Mouse (Mus musculus): ENCODE measurements at regions not wholly inside any gene's neighbourhood (a gene's known extent, or its start where the extent isn't known, plus 50 kb on each side); places are given as distances from the start of the nearest gene placed in this dataset.

DNA sequence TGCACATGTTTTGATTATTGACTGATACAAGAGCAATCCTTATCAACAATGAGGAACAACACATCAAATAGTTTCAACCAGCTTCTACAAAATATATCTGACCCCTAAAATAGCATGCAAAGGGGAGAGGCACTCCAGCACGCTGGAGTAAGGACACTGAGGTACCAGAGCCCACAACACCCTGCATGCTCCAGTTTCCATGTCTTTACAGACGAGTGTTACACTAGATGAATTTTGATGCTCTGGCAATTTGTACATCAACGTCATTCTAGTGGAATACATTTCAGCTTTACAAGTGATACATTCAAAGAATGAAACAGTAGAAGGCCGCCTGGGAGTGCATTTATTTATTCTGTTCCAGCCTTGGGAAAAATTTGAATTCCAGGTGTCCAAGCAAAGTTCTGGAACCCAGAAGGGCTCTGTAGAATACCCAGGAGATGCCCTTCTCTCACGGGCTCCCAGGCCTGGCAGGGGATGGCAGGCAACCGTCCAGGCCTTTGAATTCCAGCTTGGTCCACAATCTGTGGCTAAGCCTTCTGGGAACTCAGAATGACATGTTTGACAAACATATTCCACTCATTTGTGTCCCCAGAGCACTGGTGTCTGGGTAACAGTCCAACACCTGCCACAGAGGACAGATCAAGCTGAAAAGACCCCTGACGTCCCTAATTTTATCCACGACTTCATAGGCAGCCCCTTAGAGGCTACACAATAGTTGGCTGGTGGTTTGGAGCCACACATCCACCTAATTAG lies 595.6 kb upstream of the Klf4 start:
- no peaks in the 10 kb centered on the region for H3K27me3 ChIP-seq (replicated peaks)
- TF ChIP-seq TBP (conservative IDR thresholded peaks at IDR 0.05; ENCODE audit: low read depth, low read length) (no peak), JUN (IDR thresholded peaks at IDR 0.05; ENCODE audit: insufficient read depth, low read depth, low read length) (no peak), POLR2A (IDR thresholded peaks at IDR 0.05; ENCODE audit: low read depth, low read length) (no peak)
- H3K4me1 ChIP-seq (ENCODE audit: control insufficient read depth in 1 of 2, insufficient read depth in 2 of 2): no peaks in the 10 kb centered on the region
- H3K79me2 ChIP-seq (replicated peaks; ENCODE audit: control insufficient read depth, extremely low read depth, insufficient read depth, poor library complexity, severe bottlenecking): no peaks in the 10 kb centered on the region
- DNase-seq (ENCODE audit: extremely low read depth): no peak
- dilution Hi-C loops (cut with MboI; ENCODE audit: extremely low pct_ligation_motif_present, extremely low pct_unique_long_range_greater_than_20kb, low sequenced_read_pairs) (no loop called here), in situ Hi-C loops (cut with MboI; ENCODE audit: low pct_ligation_motif_present, low pct_unique_long_range_greater_than_20kb, low sequenced_read_pairs) (no loop called here)
- H3K9me3 ChIP-seq (replicated peaks; ENCODE audit: low read length): no peaks in the 10 kb centered on the region
- no peak overlapping the region for H3K27ac ChIP-seq (ENCODE audit: insufficient read depth, low read depth)
- H3K9ac ChIP-seq (ENCODE audit: insufficient read depth, low read depth): no peak overlapping the region
- no peak overlapping the region for H3K4me3 ChIP-seq (replicated peaks in 1 of 3; ENCODE audit: low read depth in 2 of 3, low read length in 2 of 3, poor library complexity in 1 of 3)
- no peaks in the 10 kb centered on the region for H3K36me3 ChIP-seq (replicated peaks in 1 of 2; ENCODE audit: control insufficient read depth in 1 of 2, insufficient read depth in 1 of 2, low read length in 1 of 2)
- H3K4me2 ChIP-seq (ENCODE audit: insufficient read depth, low read depth, poor library complexity, severe bottlenecking): no peak overlapping the region

- no peak for DNase-seq (ENCODE audit: extremely low read depth)
- H3K4me2 ChIP-seq (ENCODE audit: insufficient read depth, low read depth, poor library complexity, severe bottlenecking): no peak overlapping the region
- dilution Hi-C loops (cut with MboI; ENCODE audit: extremely low pct_ligation_motif_present, extremely low pct_unique_long_range_greater_than_20kb, low sequenced_read_pairs): no loop called here
- H3K79me2 ChIP-seq (replicated peaks; ENCODE audit: control insufficient read depth, extremely low read depth, insufficient read depth, poor library complexity, severe bottlenecking): no peaks in the 10 kb centered on the region
- no peaks in the 10 kb centered on the region for H3K36me3 ChIP-seq (replicated peaks in 1 of 2; ENCODE audit: control insufficient read depth in 1 of 2, insufficient read depth in 1 of 2, low read length in 1 of 2)
- TF ChIP-seq MEF2A (IDR thresholded peaks at IDR 0.05; ENCODE audit: borderline replicate concordance, low read depth, low read length) (no peak), MAZ (IDR thresholded peaks at IDR 0.05; ENCODE audit: low read depth, low read length) (no peak), SIN3A (IDR thresholded peaks at IDR 0.05; ENCODE audit: low read length) (no peak), JUND (conservative IDR thresholded peaks at IDR 0.05; ENCODE audit: low read depth, low read length) (no peak), USF1 (IDR thresholded peaks at IDR 0.05; ENCODE audit: low read depth, low read length) (no peak), RAD21 (IDR thresholded peaks at IDR 0.05; ENCODE audit: low read depth, low read length) (no peak)
- H3K9me3 ChIP-seq (replicated peaks; ENCODE audit: low read length): no peaks in the 10 kb centered on the region
- H3K4me3 ChIP-seq (replicated peaks in 1 of 3; ENCODE audit: low read depth in 2 of 3, low read length in 2 of 3, poor library complexity in 1 of 3): no peak overlapping the region
- H3K4me1 ChIP-seq (ENCODE audit: control insufficient read depth in 1 of 2, insufficient read depth in 2 of 2): peaks cover 9% of the 10 kb centered on the region in 2 experiments; a peak in 2 of 4 replicates
- H3K27ac ChIP-seq (ENCODE audit: insufficient read depth, low read depth): no peak overlapping the region
- no peak overlapping the region for H3K9ac ChIP-seq (ENCODE audit: insufficient read depth, low read depth)
- no peaks in the 10 kb centered on the region for H3K27me3 ChIP-seq (replicated peaks)
- in situ Hi-C loops (cut with MboI; ENCODE audit: low pct_ligation_motif_present, low pct_unique_long_range_greater_than_20kb, low sequenced_read_pairs): no loop called here
These were observed 592.2 kb upstream of the Klf4 start for GRCm38 (mm10) chr4:56124515-56124914.

- in situ Hi-C loops (cut with MboI; ENCODE audit: low pct_ligation_motif_present, low pct_unique_long_range_greater_than_20kb, low sequenced_read_pairs): no loop called here
- TF ChIP-seq ZMIZ1 (IDR thresholded peaks at IDR 0.05; ENCODE audit: low read depth, low read length): no peak
- TF ChIP-seq ZC3H11A (IDR thresholded peaks at IDR 0.05; ENCODE audit: low read depth, low read length): no peak
- TF ChIP-seq ZNF384 (IDR thresholded peaks at IDR 0.05; ENCODE audit: low read depth, low read length): no peak
- TF ChIP-seq USF2 (conservative IDR thresholded peaks at IDR 0.05; ENCODE audit: low read depth, low read length): no peak
- TF ChIP-seq MAZ (IDR thresholded peaks at IDR 0.05; ENCODE audit: low read depth, low read length): no peak
- no peak for TF ChIP-seq E2F4 (IDR thresholded peaks at IDR 0.05; ENCODE audit: insufficient replicate concordance, low read depth, low read length)
- TF ChIP-seq RCOR1 (conservative IDR thresholded peaks at IDR 0.05; ENCODE audit: low read depth, low read length): no peak
- TF ChIP-seq GABPA (IDR thresholded peaks at IDR 0.05; ENCODE audit: insufficient replicate concordance, low read depth, low read length): no peak
- TF ChIP-seq TCF12 (IDR thresholded peaks at IDR 0.05; ENCODE audit: low read depth, low read length): no peak
- TF ChIP-seq MAFK (IDR thresholded peaks at IDR 0.05; ENCODE audit: insufficient replicate concordance, low read length): no peak
- no peak for TF ChIP-seq CHD1 (IDR thresholded peaks at IDR 0.05; ENCODE audit: low read depth, low read length)
- no peak for TF ChIP-seq NELFE (IDR thresholded peaks at IDR 0.05; ENCODE audit: low read depth, low read length)
- no peak for TF ChIP-seq UBTF (IDR thresholded peaks at IDR 0.05; ENCODE audit: low read depth, low read length)
- no peak for TF ChIP-seq KAT2A (IDR thresholded peaks at IDR 0.05; ENCODE audit: insufficient replicate concordance, low read length)
- TF ChIP-seq ZKSCAN1 (IDR thresholded peaks at IDR 0.05; ENCODE audit: borderline replicate concordance, low read depth, low read length): no peak
- TF ChIP-seq USF1 (IDR thresholded peaks at IDR 0.05; ENCODE audit: low read depth, low read length): no peak
- TF ChIP-seq CHD2 (IDR thresholded peaks at IDR 0.05; ENCODE audit: low read length): no peak
- no peak for TF ChIP-seq SMC3 (IDR thresholded peaks at IDR 0.05; ENCODE audit: low read depth, low read length)
- TF ChIP-seq ELF1 (IDR thresholded peaks at IDR 0.05; ENCODE audit: low read depth, low read length): no peak
These were observed 589.9 kb upstream of the Klf4 start for GRCm38 (mm10) chr4:56122198-56122597.

More at GRCm38 (mm10) chr4:56122198-56122597, 589.9 kb upstream of the Klf4 start:
- Histone ChIP-seq H3K9ac (ENCODE audit: insufficient read depth, low read depth) (no peak overlapping the region), H3K9me3 (replicated peaks; ENCODE audit: low read length) (no peaks in the 10 kb centered on the region), H3K36me3 (replicated peaks in 1 of 2; ENCODE audit: control insufficient read depth in 1 of 2, insufficient read depth in 1 of 2, low read length in 1 of 2) (no peaks in the 10 kb centered on the region), H3K4me1 (ENCODE audit: control insufficient read depth in 1 of 2, insufficient read depth in 2 of 2) (peaks cover 9% of the 10 kb centered on the region in 2 experiments; a peak in 2 of 4 replicates), H3K27ac (ENCODE audit: insufficient read depth, low read depth) (no peak overlapping the region), H3K79me2 (replicated peaks; ENCODE audit: control insufficient read depth, extremely low read depth, insufficient read depth, poor library complexity, severe bottlenecking) (no peaks in the 10 kb centered on the region), H3K4me2 (ENCODE audit: insufficient read depth, low read depth, poor library complexity, severe bottlenecking) (no peak overlapping the region), H3K27me3 (replicated peaks) (no peaks in the 10 kb centered on the region), H3K4me3 (replicated peaks in 1 of 3; ENCODE audit: low read depth in 2 of 3, low read length in 2 of 3, poor library complexity in 1 of 3) (no peak overlapping the region)
- dilution Hi-C loops (cut with MboI; ENCODE audit: extremely low pct_ligation_motif_present, extremely low pct_unique_long_range_greater_than_20kb, low sequenced_read_pairs): no loop called here
- DNase-seq (ENCODE audit: extremely low read depth): no peak

Data from CH12.LX (cell line).